Mouse (Mus musculus) kidney, adult 8-10 months (tissue): Measurements from ENCODE around the gene Fuz.
"Not testable (repeated sequence)": the region's sequence is repeated elsewhere in the genome, so short reads cannot be mapped to it uniquely, and the experiment has no call there.

ENCODE experiments used
- DNase-seq, 2 experiments: peaks; one replicate each; pipeline ENCODE4 v3.0.0; 2022

Fuz gene

DNA sequence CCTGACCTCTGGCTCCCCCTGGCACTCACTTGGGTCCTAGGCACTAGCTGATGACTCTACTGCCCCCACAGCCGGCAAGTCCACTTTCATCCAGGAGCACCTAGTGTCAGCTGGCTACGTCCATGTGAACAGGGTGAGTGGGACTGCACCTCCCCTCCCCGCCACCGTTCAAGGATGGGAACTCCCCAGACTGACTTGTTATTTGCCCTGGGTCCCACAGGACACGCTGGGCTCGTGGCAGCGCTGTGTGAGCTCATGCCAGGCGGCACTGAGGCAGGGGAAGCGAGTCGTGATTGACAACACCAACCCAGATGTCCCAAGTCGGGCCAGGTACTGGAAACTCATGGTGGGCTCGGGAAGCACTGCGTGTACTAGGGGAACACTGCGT lies 34.5 kb upstream of the Fuz start:
- DNase-seq: no peak

DNA sequence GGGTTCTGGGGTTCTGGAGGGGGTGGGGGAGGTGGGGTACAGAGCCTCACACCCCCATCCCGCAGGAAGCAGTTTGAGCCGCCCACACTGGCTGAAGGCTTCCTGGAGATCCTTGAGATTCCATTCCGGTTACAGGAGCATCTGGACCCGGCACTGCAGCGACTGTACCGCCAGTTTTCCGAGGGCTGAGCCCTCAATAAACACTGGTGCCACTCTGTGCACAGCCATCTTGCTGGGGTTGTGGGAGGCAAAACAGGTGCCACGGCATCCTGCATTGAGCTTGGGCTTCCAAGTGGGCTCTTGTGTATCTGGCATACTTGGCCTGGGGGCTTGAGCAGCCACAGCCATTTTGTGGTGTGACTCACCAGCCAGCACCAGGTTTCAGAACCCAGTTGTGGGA lies 33.4 kb upstream of the Fuz start:
- DNase-seq: no peak

DNA sequence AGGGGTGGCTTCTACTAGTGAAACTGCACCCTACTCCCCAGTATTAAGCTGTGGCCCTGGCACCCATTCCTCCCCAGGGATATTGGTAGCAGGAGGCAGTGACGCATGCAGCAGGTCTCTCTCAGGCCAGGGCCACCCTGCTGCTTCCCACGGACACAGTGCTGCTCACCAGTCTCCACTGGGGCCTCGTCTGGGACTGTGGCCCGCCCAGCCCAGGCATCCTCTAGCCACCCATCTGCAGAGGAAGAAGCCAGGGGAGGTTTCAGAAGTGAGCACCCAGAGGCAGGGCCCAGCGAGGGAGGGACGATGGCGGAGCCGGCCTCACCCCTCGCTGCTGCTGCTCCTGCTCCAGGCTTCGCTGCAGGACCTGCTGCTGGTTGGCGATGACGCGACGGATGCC lies 32.7 kb upstream of the Fuz start:
- DNase-seq: no peak

DNA sequence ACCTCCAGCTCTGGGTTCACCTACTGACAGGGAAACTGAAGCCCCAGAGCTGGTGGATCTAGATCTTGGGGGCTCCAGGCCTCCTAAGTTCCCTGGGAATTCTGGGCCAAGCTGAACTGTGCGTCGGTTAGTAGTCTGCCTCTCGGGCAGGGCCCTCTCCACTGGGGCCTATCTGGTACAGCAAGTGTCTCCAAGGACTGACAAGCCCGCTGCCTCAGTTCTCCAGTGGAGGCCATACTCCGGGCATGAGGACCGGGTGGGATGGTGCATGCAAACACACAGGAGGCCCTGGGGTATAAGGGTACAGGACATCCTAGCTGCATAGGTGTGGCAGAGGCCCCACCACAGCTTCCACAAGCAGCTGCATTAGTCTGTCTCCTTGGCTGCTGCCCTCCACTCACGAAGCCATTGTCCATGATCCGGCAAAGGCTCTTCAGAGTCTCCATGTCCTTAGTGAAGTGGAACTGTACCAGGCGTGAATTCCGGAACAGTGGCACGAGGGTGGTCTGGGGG lies 31.8 kb upstream of the Fuz start:
- no peak for DNase-seq

DNA sequence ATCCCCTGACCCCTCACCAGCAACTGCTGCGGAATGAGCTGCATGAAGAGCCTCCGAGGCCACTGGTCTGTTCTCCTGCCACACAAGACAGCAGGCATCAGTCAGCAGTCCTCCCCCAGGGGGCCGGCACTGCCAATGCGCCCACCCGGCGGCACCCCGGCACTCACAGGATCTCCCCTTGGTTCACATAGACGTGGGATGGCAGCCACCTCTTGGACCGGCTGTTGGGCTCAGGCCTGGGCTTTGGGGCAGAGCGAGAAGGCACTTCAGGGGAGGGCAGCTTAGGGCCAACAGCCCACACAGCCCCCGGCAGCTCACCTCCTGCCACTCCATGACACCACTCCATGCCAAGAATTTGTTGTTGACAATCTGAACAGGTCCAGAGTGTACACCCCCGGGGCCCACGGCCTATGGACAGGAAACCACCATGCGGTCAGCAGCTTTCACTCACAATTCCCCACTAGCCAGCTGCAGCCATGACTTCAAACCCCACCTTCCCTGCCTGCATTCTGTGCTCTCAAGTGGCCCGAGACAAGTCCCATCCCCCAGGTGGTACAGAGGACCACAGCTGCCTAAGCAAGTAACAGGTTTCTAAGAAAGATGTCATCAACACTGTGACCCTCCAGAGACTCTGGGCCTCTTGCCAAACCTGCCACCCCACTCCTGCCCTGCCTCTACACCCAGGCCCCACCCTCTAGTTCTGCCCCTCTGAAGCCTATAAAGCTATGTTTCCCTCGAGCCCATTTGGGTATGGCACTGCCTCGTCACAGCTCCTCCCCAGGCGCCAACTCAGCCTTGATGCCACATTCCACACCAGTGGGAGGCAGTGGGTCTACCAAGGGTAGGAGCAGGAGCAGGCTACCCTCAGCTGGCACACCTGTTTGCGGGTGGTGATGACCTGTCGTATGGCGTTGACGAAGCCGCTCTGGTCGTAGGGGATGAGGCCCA lies 31.0 kb upstream of the Fuz start:
- no peak for DNase-seq

DNA sequence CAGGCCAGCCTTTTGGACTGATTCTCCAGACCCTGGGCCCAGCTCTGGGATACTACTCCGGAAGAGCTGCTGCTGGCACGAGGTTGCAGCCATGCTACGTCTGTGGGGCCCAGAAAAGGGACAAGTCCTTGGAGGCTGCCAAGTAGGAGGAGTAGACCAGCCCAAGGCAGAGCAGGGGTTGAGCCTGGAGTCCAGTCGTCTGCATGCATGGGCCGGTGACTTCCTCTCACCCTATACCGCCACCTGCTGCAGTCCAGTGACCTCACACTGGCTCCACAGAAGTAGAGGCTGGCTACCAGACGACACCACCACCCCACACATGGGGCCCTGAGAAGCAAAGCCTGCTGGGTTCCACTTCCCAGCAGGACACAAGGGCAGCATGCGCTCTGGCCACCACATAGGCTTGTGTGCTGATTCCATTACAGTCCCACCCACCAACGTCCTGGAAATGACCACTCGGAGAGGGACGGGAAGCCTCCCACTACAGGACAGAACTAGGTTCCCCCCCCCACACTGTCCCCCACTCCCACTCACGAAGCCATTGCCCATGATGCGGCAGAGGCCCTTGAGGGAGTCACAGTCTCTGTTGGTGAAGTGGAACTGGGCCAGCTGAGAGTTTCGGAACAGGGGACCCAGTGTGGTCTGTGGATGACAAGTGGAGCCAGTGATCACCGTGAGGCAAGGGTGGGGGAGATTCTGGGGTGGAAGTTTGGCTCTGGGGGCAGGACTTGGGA lies 29.4 kb upstream of the Fuz start:
- peak; percentile 62 to 79 for DNase-seq

DNA sequence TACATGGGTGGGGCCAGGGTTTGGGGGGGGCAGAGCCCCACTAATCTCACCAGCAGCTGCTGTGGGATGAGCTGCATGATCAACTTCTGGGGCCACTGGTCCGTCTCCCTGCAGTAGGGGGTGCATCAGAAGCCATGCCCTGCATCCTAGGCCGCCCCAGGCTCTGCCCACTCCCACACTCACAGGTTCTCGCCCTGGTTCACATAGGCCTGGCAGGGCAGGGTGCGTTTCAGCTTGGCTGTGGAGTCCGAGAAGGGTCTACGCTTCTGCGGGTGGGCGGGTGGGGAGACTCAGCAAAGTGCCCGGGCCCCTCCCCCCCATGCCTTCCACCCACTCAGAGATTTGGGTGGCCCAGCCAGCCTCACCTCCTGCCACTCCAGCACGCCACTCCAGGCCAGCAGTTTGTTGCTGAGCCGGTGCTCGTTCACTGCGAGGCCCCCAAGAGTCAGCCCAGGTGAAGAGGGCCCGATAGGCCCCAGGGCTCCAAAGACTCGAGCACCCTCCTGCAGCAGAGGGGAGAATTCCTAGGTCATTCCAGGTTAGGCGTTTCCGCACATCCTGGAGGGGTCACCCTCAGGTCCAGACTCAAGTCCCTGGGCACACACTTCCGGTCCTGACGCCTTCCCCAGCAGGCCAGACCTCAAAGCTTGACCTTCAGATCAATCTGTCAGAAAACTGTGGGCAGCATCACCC lies 28.7 kb upstream of the Fuz start:
- DNase-seq: no peak

DNA sequence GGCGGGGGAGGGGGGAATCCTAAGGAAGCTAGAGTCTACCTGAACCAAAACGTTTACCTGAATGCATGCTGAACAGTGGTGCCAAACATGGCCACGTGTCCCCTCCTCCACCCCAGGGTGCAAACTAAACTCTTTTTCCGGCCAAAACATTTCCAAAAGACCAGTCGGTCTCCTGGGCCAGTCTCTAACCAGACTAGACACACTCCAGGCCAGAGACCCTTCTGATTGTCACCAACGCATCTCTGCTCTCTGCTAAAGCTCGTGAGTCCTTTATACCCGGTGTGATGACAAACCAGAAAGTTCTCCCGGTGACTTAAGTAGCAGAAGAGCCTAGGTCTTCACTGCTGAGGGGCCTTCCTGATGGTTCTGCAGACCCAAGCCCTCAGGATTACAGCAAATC lies 28.1 kb upstream of the Fuz start:
- no peak for DNase-seq

DNA sequence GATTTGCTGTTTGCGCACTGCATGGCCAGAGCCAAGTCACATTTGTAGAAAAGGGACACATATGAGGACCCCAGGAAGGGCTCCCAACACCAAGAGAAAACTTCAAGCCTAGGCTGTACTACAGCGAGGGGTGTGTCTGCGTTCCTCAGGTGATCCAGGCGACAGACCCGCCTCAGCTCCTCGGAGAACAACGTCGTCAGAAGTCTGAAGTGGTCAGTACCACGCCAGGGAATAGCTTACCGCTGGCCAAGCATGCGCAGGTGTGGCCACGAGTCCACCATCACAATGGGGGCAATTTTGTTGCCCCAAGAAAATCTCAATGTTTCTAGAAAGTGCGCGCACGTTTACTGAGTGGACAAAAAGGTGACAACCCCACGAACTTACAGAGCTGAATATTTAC lies 27.4 kb upstream of the Fuz start:
- no peak for DNase-seq

DNA sequence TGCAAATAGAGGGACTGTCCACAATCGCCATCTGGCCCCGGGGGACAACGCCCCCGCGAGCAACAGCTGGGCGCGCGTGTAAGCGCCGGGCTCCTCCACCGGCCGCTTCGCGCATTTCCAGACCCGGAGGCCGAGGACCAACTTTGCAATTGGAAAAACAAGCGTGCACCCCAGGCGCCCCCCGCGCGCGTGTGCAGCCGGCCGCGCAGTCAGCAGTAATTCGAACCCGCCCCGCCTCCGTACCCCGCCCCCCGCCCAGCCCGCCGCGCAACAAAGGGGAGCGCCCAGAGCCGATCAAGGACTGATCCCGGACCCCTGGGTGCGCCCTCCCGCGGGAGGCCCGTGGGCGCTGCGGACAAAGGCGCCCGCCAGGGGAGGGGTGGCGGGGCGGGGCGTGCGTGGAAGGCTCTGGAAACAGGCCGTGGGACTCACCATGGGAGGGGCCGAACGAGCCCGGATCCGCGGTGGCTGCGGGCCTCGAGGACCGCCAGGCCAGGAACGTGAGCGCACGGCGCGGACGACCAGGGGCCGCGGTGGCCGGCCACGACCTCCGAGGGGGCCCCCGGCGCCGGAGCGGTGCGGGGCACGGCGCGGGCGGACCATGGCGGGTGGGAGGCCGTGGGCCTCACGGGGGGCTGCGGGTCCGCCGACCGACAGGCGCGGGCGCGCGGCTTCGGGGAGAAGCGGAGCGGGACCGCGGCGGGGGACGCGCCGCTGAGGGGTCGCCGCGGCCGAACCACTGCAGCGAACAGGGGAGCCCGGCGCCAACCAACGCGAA lies 26.8 kb upstream of the Fuz start:
- peak in 1 of 2 experiments; percentile 61 for DNase-seq

DNA sequence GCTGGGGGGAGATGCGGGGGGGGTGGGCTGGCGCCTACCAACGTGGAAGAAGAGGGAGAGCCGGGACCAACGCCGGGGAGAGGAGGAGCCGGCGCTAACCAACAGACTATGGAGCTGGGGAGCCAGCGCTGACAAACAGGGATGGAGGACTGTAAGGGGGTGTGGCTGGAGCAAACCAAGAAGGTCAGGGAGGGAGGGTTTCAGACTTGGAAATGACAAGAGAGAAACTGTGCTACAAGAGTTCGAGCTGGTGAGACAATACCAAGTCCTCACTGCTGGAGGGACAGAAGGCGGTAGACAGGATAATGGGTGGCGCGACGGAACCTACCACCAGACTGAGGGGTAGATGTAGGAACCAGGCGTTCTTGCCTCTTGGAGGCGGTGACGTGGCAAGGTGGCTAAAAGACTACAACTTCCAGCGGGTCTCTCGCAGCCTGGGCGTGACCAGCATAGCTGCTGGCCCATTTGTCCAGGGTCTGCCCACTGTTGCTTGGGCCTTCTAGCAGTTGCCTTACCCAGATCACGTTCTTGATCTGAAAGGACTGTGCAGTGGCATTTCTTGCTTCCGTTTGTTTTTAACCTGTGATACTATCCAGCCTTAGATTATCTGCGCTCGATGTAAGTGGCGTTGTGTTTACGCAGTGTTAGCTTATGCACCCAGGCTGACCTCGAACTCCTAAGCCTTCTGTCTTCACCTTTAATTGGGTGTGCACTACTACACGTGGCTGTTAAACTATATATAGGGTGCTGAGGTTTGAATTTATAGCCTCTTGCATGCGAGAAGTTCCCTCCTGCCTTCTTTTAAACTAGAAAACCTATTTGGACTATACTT lies 26.0 kb upstream of the Fuz start, which contains the start of gene Ptov1:
Gene Ptov1 (minus strand): TSS at position 92 of the 832 bp plus-strand sequence.
- peak; percentile 94 to 96 for DNase-seq

DNA sequence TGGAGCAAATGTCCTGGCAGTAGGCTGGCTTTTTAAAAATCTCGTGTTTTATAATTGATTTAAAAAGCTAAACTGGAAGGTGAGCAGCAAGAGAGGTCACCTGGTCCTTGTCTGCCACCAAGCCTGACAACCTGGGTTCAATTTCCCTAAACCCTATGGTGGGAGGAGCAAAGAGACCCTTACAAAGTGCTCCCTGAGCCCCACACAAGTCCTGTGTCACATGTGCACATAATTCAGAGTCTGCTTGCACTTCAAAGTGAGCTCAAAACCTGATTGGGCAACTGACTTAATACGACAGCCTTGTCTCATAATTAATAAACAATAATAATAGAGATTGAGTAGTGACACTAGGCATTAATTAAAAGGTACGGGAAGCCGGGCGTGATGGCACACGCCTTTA lies 25.3 kb upstream of the Fuz start:
- no peak for DNase-seq

DNA sequence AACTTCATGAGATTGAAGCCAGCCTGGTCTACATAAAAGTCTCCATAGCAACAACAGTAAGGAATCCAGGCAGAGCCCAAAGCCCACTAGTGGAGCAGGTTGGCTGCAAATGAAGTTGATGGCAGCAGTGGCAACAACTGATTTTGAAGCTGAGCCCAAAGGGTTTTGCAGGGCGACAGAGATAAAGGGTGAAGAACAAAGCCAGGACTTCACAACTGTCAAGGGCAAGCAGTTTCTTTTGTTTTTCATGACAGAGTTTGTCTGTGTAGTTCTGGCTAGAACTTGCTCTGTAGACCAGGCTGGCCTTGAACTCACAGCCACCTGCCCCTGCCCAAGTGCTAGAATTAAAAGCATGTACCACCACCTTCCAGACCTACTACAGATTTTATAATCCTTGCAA lies 24.7 kb upstream of the Fuz start:
- no peak for DNase-seq

DNA sequence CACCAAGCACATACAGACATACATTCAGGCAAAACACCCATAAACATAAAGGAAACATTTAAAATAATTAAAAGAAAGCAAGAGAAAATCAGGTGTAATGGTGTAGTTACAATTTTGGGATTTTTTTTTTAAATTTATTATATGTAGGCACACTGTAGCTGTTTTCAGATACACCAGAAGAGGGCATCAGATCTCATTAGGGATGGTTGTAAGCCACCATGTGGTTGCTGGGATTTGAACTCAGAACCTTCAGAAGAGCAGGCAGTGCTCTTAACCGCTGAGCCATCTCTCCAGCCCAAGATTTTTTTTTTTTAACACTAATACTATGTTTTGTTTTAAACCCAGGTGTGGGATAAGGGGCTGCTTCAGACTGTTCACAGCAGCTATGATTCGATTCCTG lies 24.1 kb upstream of the Fuz start:
- DNase-seq: not testable (repeated sequence)

DNA sequence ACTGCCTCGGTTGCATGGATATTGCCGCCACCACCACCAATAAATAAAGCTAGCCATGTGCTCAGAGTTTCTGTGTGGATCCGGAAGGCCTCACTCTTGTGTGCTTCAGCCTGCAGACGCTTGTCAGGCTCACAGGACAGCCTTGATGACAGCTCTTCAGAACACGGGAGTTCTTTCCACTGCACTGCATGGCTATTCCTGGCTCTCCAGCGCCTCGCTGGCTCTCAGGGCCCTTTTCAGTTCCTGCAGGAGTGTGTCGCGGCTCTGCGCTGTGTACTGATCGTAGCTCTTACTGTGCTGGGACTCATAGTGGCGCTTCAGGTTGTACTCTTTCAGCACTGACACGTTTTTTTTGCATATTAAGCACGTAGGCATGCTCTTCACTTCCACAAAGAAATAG lies 18.0 kb upstream of the Fuz start:
- DNase-seq: no peak

DNA sequence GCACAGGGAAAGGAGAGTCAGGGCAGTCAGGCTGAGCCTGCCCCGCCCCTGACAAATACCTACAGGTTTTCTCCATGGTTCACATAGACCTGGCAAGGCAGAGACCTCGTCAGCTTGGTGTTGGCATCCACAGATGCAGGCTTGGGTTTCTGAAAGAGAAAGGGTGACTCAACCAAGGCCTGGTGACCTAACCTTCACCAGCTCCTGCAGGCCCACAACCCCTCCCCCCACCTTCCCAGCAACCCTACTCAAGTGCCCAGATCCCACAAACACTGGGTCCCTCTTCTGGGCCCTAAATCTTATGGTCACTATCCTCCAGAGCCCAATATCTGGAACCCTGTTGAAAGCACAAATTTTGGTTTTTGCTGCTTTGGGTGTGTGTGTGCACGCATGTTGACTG lies 12.8 kb upstream of the Fuz start:
- no peak for DNase-seq

DNA sequence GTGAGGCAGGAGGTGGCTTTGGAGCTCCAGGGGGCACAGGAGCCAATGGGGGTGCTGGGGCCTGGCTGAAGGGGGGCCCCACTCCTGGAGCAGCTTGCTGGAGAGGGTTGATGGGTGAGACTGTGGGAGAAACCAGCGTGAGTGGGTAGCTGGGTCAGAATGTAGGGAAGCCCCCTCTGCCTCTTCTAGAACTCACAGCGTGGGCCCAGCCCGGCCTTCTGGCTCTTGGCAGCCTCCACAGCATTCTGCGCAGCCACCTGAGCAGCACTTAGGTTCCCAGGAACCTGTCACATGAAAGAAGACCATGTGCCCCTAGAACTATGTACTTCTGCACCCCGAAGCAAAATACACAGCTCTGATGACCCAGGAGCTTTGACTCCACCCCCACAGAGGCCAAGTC lies 11.2 kb upstream of the Fuz start:
- DNase-seq: no peak

DNA sequence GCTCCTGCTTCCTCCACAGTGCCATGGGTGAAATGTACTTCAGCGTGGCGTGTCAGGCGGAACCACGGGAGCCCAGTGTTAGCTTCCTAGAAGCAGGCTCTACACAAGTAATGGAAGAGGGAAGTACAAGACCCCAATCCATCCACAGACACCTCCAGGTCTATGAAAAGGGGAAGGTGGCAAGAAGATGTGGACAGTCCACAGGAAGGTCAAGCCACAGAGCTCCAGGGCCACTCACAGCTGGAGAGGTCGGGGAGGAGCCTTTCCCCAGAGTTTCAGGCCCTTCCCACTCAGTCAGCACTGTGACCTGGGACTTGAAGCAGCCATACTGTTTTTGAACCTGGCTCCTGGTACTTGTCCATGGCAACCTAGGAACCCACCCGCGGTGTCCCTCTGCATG lies 8.9 kb upstream of the Fuz start:
- DNase-seq: no peak

DNA sequence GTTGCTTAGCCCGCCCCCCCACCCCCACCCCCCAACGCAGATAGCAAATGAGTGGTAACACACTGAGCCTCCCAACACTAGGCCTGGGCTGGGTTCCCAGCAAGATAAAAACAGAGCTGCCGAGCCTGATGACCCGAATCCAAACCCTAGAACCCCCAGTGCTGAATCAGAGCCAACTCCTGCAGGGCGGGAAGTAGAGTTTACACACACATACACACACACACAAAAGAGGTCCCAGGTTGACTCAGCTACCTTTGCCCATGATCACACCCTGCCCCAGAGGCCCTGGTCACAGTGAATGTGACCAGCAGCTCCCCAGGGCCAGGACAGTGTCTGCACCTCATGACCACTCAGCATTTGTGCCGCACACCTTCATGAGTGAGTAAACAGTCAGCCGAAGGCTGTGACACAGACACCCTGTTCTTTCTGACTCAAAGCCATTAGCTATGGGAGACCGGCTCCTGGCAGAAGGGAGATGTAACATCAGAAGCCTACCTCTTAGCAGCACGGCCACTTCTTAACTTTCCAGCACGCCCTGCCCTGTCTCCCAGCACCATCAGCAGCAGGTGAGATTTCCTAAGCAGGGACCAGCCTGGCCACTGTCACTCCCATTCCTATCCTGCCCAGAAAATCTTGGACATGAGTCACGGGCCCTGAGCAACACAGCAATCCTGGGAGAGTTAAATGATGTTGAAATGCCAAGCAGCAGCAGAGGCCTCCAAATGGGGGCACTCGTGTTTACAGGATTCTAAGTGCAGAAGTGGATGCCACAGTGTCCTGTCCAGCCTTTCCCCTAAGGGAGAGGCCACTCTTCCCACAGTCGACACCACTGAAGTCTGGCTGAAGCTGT lies 7.4 kb upstream of the Fuz start:
- no peak for DNase-seq

DNA sequence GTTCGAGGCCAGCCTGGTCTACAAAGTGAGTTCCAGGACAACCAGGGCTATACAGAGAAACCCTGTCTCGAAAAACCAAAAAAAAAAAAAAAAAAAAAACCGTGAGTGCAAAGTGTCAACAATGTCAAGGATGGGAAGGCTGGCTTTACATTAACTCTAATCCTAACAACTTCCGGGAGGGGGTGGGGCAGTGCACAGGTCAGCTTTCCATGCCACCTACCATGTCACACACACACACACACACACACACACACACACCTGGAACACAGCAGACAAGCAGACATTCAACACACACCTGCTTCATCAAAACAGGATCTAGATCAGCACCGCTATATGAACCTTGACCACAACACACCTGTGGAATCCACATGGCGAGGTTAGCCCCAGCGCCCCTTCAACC lies 5.7 kb upstream of the Fuz start:
- DNase-seq: no peak

DNA sequence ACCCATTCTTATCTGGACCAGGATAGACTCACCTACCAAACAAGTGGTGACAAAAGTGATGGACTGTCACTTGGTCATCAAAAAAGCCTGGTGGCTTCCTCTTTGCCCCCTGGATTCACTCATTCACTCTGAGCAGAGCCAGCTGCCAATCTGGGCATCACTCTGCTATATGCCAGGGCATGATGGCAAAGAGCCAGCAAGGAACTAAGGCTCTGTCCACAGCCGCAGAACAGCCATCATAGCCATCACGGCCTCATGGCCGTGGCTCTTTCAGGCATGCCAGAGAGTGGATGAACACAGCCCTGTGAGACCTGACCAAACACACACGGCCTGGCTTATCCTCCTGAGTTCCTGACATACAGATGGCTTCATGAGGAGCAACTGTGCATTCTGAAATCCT lies 5.1 kb upstream of the Fuz start:
- no peak for DNase-seq
